Mouse (Mus musculus): ENCODE measurements around the gene Rad50. TPM values are rescaled to one million over a fixed set of nuclear protein-coding genes. Genes with fewer than 3 reads are reported as not detected.

Gene Rad50
- polyA plus RNA-seq, 1 experiment, result 31.7 TPM

GRCm38 (mm10) chr11:53662794-53663674 is 44.1 kb downstream of the Rad50 start:
- H3K27ac ChIP-seq (ENCODE audit: insufficient read depth, low read length), result no peak overlapping the region
- H3K4me3 ChIP-seq (ENCODE audit: insufficient read depth, low read length), result no peak overlapping the region
- no peak for TF ChIP-seq POLR2A (IDR thresholded peaks at IDR 0.05; ENCODE audit: low read depth, low read length)
- TF ChIP-seq CTCF (IDR thresholded peaks at IDR 0.05; ENCODE audit: borderline replicate concordance, insufficient read depth, low read length), result no peak
- H3K4me1 ChIP-seq (ENCODE audit: control insufficient read depth, insufficient read depth, low read length), result no peaks in the 10 kb centered on the region

GRCm38 (mm10) chr11:53657828-53658227 is 49.3 kb downstream of the Rad50 start:
- Histone ChIP-seq H3K4me3 (ENCODE audit: insufficient read depth, low read length) (no peak overlapping the region), H3K27ac (ENCODE audit: insufficient read depth, low read length) (no peak overlapping the region), H3K4me1 (ENCODE audit: control insufficient read depth, insufficient read depth, low read length) (peaks cover 6% of the 10 kb centered on the region)
- TF ChIP-seq POLR2A (IDR thresholded peaks at IDR 0.05; ENCODE audit: low read depth, low read length) (no peak), CTCF (IDR thresholded peaks at IDR 0.05; ENCODE audit: borderline replicate concordance, insufficient read depth, low read length) (no peak)

- Histone ChIP-seq H3K27ac (ENCODE audit: insufficient read depth, low read length) (no peak overlapping the region), H3K4me1 (ENCODE audit: control insufficient read depth, insufficient read depth, low read length) (peaks cover 6% of the 10 kb centered on the region)
- TF ChIP-seq CTCF (IDR thresholded peaks at IDR 0.05; ENCODE audit: borderline replicate concordance, insufficient read depth, low read length) (no peak), POLR2A (IDR thresholded peaks at IDR 0.05; ENCODE audit: low read depth, low read length) (no peak)
These were observed 49.7 kb downstream of the Rad50 start for GRCm38 (mm10) chr11:53657381-53657780.

GRCm38 (mm10) chr11:53656558-53657202 is 50.4 kb downstream of the Rad50 start:
- Histone ChIP-seq H3K27ac (ENCODE audit: insufficient read depth, low read length) (0 out of 2 replicates have a peak overlapping the region, but pooled peaks have one; percentile 8), H3K4me3 (ENCODE audit: insufficient read depth, low read length) (no peak overlapping the region), H3K4me1 (ENCODE audit: control insufficient read depth, insufficient read depth, low read length) (peaks cover 6% of the 10 kb centered on the region)
- no peak for TF ChIP-seq CTCF (IDR thresholded peaks at IDR 0.05; ENCODE audit: borderline replicate concordance, insufficient read depth, low read length)
- TF ChIP-seq POLR2A (IDR thresholded peaks at IDR 0.05; ENCODE audit: low read depth, low read length), result no peak

More at GRCm38 (mm10) chr11:53657381-53657780, 49.7 kb downstream of the Rad50 start:
- no peak overlapping the region for H3K4me3 ChIP-seq (ENCODE audit: insufficient read depth, low read length)

- Histone ChIP-seq H3K4me1 (ENCODE audit: control insufficient read depth, insufficient read depth, low read length) (peaks cover 6% of the 10 kb centered on the region), H3K27ac (ENCODE audit: insufficient read depth, low read length) (no peak overlapping the region)
These were observed 52.1 kb downstream of the Rad50 start for GRCm38 (mm10) chr11:53655043-53655442.

GRCm38 (mm10) chr11:53652427-53652826 is 54.7 kb downstream of the Rad50 start:
- Histone ChIP-seq H3K4me3 (ENCODE audit: insufficient read depth, low read length) (no peak overlapping the region), H3K4me1 (ENCODE audit: control insufficient read depth, insufficient read depth, low read length) (peaks cover 6% of the 10 kb centered on the region), H3K27ac (ENCODE audit: insufficient read depth, low read length) (no peak overlapping the region)
- TF ChIP-seq POLR2A (IDR thresholded peaks at IDR 0.05; ENCODE audit: low read depth, low read length) (no peak), CTCF (IDR thresholded peaks at IDR 0.05; ENCODE audit: borderline replicate concordance, insufficient read depth, low read length) (no peak)

More at GRCm38 (mm10) chr11:53655043-53655442, 52.1 kb downstream of the Rad50 start:
- no peak overlapping the region for H3K4me3 ChIP-seq (ENCODE audit: insufficient read depth, low read length)
- TF ChIP-seq POLR2A (IDR thresholded peaks at IDR 0.05; ENCODE audit: low read depth, low read length), result no peak
- no peak for TF ChIP-seq CTCF (IDR thresholded peaks at IDR 0.05; ENCODE audit: borderline replicate concordance, insufficient read depth, low read length)

- TF ChIP-seq POLR2A (IDR thresholded peaks at IDR 0.05; ENCODE audit: low read depth, low read length) (no peak), CTCF (IDR thresholded peaks at IDR 0.05; ENCODE audit: borderline replicate concordance, insufficient read depth, low read length) (no peak)
- Histone ChIP-seq H3K4me3 (ENCODE audit: insufficient read depth, low read length) (no peak overlapping the region), H3K27ac (ENCODE audit: insufficient read depth, low read length) (no peak overlapping the region), H3K4me1 (ENCODE audit: control insufficient read depth, insufficient read depth, low read length) (peaks cover 2% of the 10 kb centered on the region; the same call in 1 of the 2 replicates)
These were observed 55.7 kb downstream of the Rad50 start for GRCm38 (mm10) chr11:53651441-53651840.

GRCm38 (mm10) chr11:53644017-53644416 is 63.1 kb downstream of the Rad50 start:
- no peak overlapping the region for H3K27ac ChIP-seq (ENCODE audit: insufficient read depth, low read length)
- H3K4me1 ChIP-seq (ENCODE audit: control insufficient read depth, insufficient read depth, low read length), result no peaks in the 10 kb centered on the region
- TF ChIP-seq CTCF (IDR thresholded peaks at IDR 0.05; ENCODE audit: borderline replicate concordance, insufficient read depth, low read length) (no peak), POLR2A (IDR thresholded peaks at IDR 0.05; ENCODE audit: low read depth, low read length) (no peak)
- H3K4me3 ChIP-seq (ENCODE audit: insufficient read depth, low read length), result no peak overlapping the region

GRCm38 (mm10) chr11:53642744-53643279 is 64.3 kb downstream of the Rad50 start:
- Histone ChIP-seq H3K4me3 (ENCODE audit: insufficient read depth, low read length) (no peak overlapping the region), H3K4me1 (ENCODE audit: control insufficient read depth, insufficient read depth, low read length) (no peaks in the 10 kb centered on the region), H3K27ac (ENCODE audit: insufficient read depth, low read length) (no peak overlapping the region)
- TF ChIP-seq CTCF (IDR thresholded peaks at IDR 0.05; ENCODE audit: borderline replicate concordance, insufficient read depth, low read length), result peak; percentile 17; the same call in 1 of the 2 replicates
- TF ChIP-seq POLR2A (IDR thresholded peaks at IDR 0.05; ENCODE audit: low read depth, low read length), result no peak
